Mouse (Mus musculus): ENCODE results near the gene Dcaf12. TPM values are rescaled to one million over a fixed set of nuclear protein-coding genes. Genes with fewer than 3 reads are reported as not detected.
A peak's percentile ranks its signal among the peaks of the same experiment; 100 is the strongest.

The Dcaf12 gene
- total RNA-seq, 2 experiments from 2014 or later = 40.6 to 44.9 TPM

DNA sequence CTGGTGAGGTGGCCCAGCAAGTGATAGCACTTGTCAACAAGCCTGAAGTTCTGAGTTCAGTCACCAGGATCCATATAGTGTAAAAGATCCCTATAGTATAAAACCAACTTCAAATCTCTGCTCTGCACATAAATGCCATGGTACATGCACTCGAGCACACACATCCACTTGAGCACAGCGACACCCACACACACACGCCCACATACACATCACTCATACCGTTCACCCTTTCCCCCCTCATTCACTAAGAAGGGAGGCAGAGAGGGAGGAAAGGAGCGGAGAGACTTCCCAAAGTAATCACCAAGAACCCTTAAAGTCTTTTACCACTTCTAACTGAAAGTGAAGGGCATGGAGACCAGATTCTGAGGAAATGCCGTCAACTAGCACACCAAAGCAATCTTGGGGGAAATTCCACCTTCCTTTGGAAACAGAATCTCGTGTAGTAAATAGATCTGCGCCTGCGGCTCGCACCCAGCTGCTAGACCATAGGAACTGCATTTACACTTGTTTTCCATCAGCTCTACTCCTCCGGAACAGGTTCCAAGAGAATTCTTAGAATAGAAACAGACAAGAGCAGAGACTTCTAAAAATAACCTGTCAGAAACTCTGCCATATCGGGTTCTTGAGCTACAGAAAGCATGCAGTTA is 59.0 kb downstream of the Dcaf12 start:
- peak; percentile 36 to 38 for DNase-seq
- intact Hi-C loops (cut with DNase I) = no loop called here

DNA sequence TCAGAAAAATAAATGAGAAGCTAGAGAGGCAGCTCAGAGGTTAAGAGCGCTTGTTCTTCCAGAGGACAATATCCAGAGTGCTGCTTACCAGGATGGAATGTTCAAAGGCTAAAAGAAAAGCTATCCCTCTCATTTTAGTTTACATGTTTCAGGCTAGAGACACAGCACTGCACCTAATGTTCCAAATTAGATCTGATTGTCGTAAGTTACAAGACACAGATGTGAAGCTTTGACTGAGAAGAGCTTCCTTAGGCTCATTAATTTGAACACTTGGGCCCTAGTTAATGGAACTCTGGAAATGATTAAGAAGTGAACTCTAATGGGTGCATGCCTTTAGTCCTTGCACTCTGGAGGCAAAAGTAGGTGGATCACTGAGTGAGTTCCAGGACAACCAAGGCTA is 60.9 kb downstream of the Dcaf12 start:
- intact Hi-C loops (cut with DNase I) = no loop called here

DNA sequence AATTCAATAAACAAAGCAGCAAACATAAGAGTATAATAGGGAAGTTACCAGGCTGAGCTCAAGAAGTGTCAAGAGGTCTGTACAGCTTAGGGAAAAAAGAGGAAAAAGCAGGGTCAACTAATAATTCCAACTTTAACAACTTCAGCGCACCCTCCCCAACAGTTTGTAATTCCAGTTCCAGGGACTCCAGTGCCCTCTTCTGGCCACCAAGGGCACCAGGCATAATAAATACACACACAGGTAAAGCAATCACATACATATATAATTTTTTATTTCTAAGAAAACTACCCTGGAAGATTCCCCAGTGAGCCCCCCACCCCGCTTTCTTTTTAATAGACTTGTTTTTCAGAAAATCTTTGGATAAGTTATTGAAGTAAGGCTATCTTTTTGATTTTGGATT is 69.3 kb downstream of the Dcaf12 start:
- intact Hi-C loops (cut with DNase I) = no loop called here
- no peak for DNase-seq

More for the DNA sequence above, 60.9 kb downstream of the Dcaf12 start:
- no peak for DNase-seq

Other genes starting within 250 kb of the Dcaf12 start
- gene Aqp3, start 216.7 kb downstream of the Dcaf12 start, total RNA-seq (2021) = under 1 TPM in 1 of 2 experiments, not detected in 1; 0.53 TPM
- 10 to 100 TPM; 21.3 to 22.8 TPM for gene Nol6, start 190.4 kb downstream of the Dcaf12 start, total RNA-seq (2021)
- 100 to 1,000 TPM; 123 to 137 TPM for gene Ube2r2, start 179.1 kb downstream of the Dcaf12 start, total RNA-seq (2021)
- 10 to 100 TPM; 66.2 to 67.4 TPM for gene Ubap2, start 39.7 kb downstream of the Dcaf12 start, total RNA-seq (2021)
- 10 to 100 TPM; 38.9 to 43.5 TPM for gene Ubap1, start 34.1 kb upstream of the Dcaf12 start, total RNA-seq (2021)
- gene Kif24, start 150.0 kb upstream of the Dcaf12 start, total RNA-seq (2021) = 1 to 10 TPM; 1.4 to 2.0 TPM
- gene Nudt2, start 150.3 kb upstream of the Dcaf12 start, total RNA-seq (2021) = 10 to 100 TPM; 25.6 to 27.9 TPM
- gene AI464131, start 188.2 kb upstream of the Dcaf12 start, total RNA-seq (2021) = 10 to 100 TPM; 10.1 to 10.6 TPM
- under 1 TPM in 1 of 2 experiments, not detected in 1; 0.31 TPM for gene 1110017D15Rik, start 202.4 kb upstream of the Dcaf12 start, total RNA-seq (2021)

Measured in heart, postnatal 10 days (tissue).